Mouse (Mus musculus): ENCODE data around the gene Dhx16. TPM values are rescaled to one million over a fixed set of nuclear protein-coding genes. Genes with fewer than 3 reads are reported as not detected.

The Dhx16 gene
- 10 to 100 TPM; 47.9 to 54.5 TPM for polyA plus RNA-seq (2012; fragmentation: generic; extraction: Trizol)

DNA sequence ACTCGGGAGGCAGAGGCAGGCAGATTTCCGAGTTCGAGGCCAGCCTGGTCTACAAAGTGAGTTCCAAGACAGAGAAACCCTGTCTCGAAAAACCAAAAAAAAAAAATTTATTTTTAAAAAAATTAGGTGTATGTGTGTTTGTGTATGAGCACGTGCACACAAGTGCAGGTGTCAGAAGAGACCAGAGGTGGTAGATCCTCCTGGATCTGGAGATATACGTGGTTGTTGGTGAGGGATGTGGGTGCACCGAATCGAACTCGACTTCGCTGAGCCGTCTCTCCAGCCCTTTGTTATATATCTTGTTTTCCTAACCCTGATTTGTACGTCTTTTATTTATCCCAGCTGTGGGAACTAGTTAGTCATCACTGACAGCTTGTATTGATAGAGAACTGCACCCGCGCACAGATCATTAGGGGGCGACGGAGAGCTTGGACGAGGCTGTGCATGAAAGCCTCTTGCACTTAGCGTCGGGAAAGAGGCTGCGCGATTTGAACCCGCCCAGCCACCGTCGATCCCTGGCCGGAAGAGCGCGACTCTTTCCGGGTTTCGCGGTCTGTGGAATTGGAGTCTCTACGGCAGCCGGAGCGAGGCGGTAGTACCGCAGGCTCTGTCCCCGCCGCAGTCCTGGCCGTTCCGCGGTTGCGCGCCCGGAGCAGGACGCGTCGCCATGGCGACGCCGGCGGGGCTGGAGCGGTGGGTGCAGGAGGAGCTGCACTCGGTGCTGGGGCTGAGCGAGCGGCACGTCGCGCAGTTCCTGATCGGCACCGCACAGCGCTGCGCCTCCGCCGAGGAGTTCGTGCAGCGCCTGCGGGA is at the start of gene Dhx16:
TSS of gene Dhx16 (plus strand) at position 575 of the 813 bp plus-strand sequence.

DNA sequence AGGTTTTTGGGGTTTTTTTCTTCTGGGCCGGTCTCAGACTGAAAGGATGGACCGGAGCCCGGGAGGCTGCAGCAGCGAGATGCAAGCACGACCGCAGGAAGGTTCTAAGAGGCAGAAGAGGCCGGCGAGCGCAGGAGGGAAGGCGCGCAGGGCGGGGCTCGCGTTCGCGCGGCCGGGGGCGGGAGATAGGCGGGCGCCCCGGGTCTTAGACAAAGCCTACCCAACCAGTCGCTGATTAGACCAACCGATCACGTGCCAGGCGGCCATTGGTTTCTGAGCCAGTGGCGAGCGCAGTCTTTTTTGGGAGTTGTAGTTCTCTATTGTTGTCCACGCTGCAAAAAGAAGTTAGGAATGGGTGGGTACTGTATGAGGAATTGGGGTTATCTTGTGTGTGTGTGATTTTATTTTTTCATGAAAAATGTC is 41.5 kb upstream of the Dhx16 start, which contains the start of gene Tubb5:
TSS of gene Tubb5 (minus strand) at position 185 of the 423 bp plus-strand sequence.

GRCm38 (mm10) chr17:35841076-35841950 is 38.3 kb upstream of the Dhx16 start, which contains the start of gene Mdc1:
TSS of gene Mdc1 (plus strand) at chr17:35841515.

GRCm38 (mm10) chr17:35861198-35861857 is 18.3 kb upstream of the Dhx16 start, which contains the start of gene Nrm:
TSS of gene Nrm (plus strand) at chr17:35861318.

DNA sequence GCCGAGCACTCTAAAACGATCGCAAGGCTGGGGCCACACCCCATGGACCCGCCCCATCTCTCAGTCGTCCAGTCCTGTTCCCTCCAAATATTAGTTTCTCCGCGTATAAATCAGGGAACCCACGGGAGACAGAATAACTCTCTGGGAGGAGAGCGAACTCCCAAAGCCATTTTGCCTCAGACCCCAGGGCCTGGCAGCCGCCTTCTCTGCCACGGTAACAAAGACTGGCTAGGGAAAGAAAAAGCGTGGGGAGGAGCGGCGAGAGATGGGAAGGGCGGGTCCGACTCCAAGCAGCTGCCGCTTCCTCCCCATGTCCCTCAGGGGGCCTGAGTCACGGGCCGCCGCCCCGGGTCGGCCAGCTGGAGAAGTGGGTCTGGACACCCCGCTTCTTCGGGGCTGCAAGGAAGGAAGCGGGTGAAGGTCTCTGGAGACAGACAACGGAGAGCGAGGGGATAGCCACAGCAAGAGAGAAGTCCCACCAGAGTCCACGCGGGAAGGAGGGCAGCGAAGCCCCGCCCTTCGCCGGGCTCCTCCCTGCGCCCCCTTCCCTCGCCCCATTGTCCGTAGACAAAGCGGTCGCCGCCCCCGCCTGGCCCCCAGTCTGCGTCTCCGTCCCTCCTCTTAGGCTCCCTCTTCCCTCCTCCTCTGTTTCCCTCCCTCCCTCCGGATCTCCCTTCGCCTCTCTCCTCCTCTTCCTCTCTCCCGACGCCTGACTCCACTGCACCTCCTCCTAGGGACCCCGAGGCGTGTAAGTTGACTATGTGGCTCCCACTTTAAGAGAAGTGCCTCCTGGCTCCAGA is 13.9 kb upstream of the Dhx16 start, which contains the start of gene Ppp1r18:
TSS of gene Ppp1r18 (plus strand) at position 113 of the 800 bp plus-strand sequence.

DNA sequence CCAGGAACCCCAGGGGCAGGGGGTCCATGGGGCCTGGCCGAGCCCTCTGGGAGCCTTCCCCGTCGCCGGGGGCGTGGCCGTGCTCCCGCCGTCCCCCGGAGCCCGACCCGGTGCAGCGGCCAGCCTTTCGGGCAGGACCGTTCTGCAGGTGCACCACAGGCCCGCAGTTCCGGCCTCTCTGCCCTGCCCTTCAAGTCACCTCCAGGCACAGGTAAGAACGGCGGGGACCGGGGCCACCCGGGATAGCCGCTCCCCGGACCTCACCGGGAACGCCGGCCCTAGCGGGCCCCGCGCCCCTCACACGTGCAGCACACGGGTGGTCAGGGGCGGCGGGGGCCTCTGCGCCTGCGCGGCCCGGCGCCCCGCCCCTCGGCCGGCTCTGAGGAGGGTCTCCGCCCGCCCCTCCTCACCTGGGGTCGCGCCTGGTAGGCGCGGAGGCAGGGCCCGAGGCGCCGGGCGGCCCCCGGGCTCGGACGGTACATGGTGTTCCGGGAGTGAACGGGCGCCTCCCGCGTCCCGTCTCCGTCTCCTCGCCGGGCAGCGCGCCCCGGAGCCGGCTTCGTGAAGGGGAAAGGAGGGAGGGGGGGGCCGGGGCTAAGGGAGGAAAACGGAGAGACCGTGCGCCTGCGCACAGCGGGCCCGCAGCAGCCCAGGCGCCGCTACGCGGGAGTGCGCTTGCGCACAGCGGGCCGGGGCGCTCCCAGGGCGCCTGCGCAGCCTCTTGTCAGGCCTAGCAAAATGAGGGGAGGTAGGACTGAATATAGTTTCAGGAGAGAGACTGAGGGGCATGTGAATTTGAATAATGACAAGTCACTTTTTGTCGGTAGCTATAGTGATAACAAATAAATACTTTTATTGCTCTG is 17.4 kb downstream of the Dhx16 start, which contains the start of gene 2310061I04Rik:
TSS of gene 2310061I04Rik (minus strand) at position 651 of the 863 bp plus-strand sequence.

DNA sequence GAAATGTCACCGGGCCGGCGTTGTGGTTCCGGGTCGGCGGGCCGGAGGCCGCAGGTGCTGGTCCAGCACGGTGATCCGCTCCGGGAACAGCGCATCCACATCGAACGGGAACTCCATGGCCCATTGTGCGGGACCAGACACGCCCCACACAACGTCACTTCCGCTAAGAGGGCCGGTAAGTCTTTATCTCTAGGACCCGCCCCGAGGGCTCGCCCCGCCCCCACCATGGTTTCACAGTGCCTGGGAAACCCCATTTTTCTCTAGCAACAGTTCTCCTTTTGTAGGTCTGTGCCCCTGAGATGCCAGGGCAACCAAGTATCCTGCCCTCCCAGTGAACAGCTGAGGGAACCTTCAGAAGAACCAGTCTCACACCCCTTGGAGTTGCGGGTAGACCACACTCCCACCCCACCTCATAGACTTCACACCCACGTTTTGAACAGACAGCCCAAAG is 30.3 kb downstream of the Dhx16 start, which contains the start of gene Atat1:
TSS of gene Atat1 (minus strand) at position 157 of the 451 bp plus-strand sequence.

DNA sequence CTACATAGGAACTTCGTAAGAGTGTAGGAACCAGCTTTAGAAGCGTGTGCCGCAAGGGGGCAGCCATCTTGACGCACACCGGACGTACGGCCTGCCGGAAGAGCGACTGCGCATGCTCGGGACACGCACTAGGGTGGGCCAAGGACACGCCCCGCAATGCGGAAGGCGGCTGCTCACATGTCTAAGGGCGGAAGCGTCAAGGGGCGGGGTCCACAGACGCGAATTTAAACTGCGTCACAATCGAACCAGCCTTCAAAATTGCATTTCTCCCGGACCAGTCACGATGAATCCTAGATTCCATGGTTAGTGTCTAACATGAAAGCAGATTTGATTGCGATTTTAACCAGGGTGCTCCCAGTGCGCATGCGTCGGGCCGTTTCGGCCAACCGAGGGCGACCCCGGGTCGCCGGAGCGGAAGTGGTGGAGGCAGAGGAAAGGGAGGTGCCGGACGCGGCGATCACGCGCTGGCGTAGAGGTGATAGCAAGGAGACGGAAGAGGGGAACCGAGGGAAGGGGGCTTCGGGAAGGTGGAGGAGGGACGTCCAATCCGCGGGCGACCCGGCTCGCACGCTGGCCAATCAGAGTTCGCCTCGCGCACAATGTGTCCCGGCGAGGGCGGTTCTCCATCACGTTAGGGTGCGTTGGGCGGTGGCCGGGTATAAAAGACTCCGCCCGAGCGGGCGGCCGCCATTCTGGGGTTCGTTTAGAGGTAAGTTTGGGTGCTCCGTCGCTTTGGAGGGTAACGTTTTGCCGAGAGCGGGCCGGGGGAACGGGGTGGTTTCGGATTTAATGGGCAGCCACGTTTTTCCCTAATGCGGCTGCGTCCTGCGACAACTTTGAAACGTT is 36.9 kb downstream of the Dhx16 start, which contains the start of the genes Mrps18b and Ppp1r10:
TSS of gene Mrps18b (minus strand) at position 93 of the 846 bp plus-strand sequence.
TSS of gene Ppp1r10 (plus strand) at position 138 of the 846 bp plus-strand sequence.

Other genes starting within 250 kb of the Dhx16 start
- under 1 TPM in 1 of 2 experiments, not detected in 1; 0.01 TPM for gene Mucl3, start 236.1 kb upstream of the Dhx16 start, polyA plus RNA-seq (2012; fragmentation: generic; extraction: Trizol)
- 10 to 100 TPM; 10.3 to 17.1 TPM for gene Vars2, start 212.2 kb upstream of the Dhx16 start, polyA plus RNA-seq (2012; fragmentation: generic; extraction: Trizol)
- gene Gtf2h4, start 206.1 kb upstream of the Dhx16 start, polyA plus RNA-seq (2012; fragmentation: generic; extraction: Trizol) = 10 to 100 TPM; 37.3 to 43.3 TPM
- 10 to 100 TPM; 13.6 to 77.1 TPM for gene Ddr1, start 175.2 kb upstream of the Dhx16 start, polyA plus RNA-seq (2012; fragmentation: generic; extraction: Trizol)
- 10 to 100 TPM; 26.7 to 55.4 TPM for gene Ier3, start 58.1 kb upstream of the Dhx16 start, polyA plus RNA-seq (2012; fragmentation: generic; extraction: Trizol)
- gene Flot1, start 56.6 kb upstream of the Dhx16 start, polyA plus RNA-seq (2012; fragmentation: generic; extraction: Trizol) = 10 to 100 TPM; 40.2 to 78.8 TPM
- gene Tubb5, start 41.5 kb upstream of the Dhx16 start, polyA plus RNA-seq (2012; fragmentation: generic; extraction: Trizol) = 1,000 to 10,000 TPM; 1,640 to 1,875 TPM
- gene Mdc1, start 38.3 kb upstream of the Dhx16 start, polyA plus RNA-seq (2012; fragmentation: generic; extraction: Trizol) = 10 to 100 TPM in 1 of 2 experiments, 1 to 10 TPM in 1; 2.4 to 13.5 TPM
- 10 to 100 TPM; 24.6 to 60.0 TPM for gene Nrm, start 18.5 kb upstream of the Dhx16 start, polyA plus RNA-seq (2012; fragmentation: generic; extraction: Trizol)
- 10 to 100 TPM; 72.4 to 92.4 TPM for gene Ppp1r18, start 14.2 kb upstream of the Dhx16 start, polyA plus RNA-seq (2012; fragmentation: generic; extraction: Trizol)
- gene 2310061I04Rik, start 17.6 kb downstream of the Dhx16 start, polyA plus RNA-seq (2012; fragmentation: generic; extraction: Trizol) = 10 to 100 TPM; 23.3 to 41.8 TPM
- 10 to 100 TPM in 1 of 2 experiments, 1 to 10 TPM in 1; 8.0 to 45.3 TPM for gene Atat1, start 30.3 kb downstream of the Dhx16 start, polyA plus RNA-seq (2012; fragmentation: generic; extraction: Trizol)
- gene Mrps18b, start 36.6 kb downstream of the Dhx16 start, polyA plus RNA-seq (2012; fragmentation: generic; extraction: Trizol) = 100 to 1,000 TPM in 1 of 2 experiments, 10 to 100 TPM in 1; 55.9 to 163 TPM
- 10 to 100 TPM; 10.4 to 31.4 TPM for gene Ppp1r10, start 36.6 kb downstream of the Dhx16 start, polyA plus RNA-seq (2012; fragmentation: generic; extraction: Trizol)
- gene Abcf1, start 89.9 kb downstream of the Dhx16 start, polyA plus RNA-seq (2012; fragmentation: generic; extraction: Trizol) = 10 to 100 TPM; 65.7 to 99.3 TPM
- gene Gnl1, start 100.0 kb downstream of the Dhx16 start, polyA plus RNA-seq (2012; fragmentation: generic; extraction: Trizol) = 100 to 1,000 TPM in 1 of 2 experiments, 10 to 100 TPM in 1; 64.4 to 105 TPM
- gene Prr3, start 100.4 kb downstream of the Dhx16 start, polyA plus RNA-seq (2012; fragmentation: generic; extraction: Trizol) = 10 to 100 TPM in 1 of 2 experiments, 1 to 10 TPM in 1; 8.0 to 24.8 TPM
- 1 to 10 TPM in 1 of 2 experiments, under 1 TPM in 1; 0.04 to 1.6 TPM for gene H2-T24, start 140.7 kb downstream of the Dhx16 start, polyA plus RNA-seq (2012; fragmentation: generic; extraction: Trizol)
- 10 to 100 TPM in 1 of 2 experiments, 1 to 10 TPM in 1; 7.0 to 77.3 TPM for gene H2-T23, start 153.0 kb downstream of the Dhx16 start, polyA plus RNA-seq (2012; fragmentation: generic; extraction: Trizol)
- 100 to 1,000 TPM in 1 of 2 experiments, 10 to 100 TPM in 1; 42.8 to 114 TPM for gene H2-T22, start 162.9 kb downstream of the Dhx16 start, polyA plus RNA-seq (2012; fragmentation: generic; extraction: Trizol)
- gene Gm6034, start 163.1 kb downstream of the Dhx16 start, polyA plus RNA-seq (2012; fragmentation: generic; extraction: Trizol) = under 1 TPM in 1 of 2 experiments, not detected in 1; 0.09 TPM
- gene Gm11127, start 178.6 kb downstream of the Dhx16 start, polyA plus RNA-seq (2012; fragmentation: generic; extraction: Trizol) = under 1 TPM; 0.08 to 0.39 TPM
- not detected for gene Gm19684, start 241.9 kb downstream of the Dhx16 start, polyA plus RNA-seq (2012; fragmentation: generic; extraction: Trizol)
- gene Gm7030, start 249.6 kb downstream of the Dhx16 start, polyA plus RNA-seq (2012; fragmentation: generic; extraction: Trizol) = not detected